In genomic region chr11:76997916-76998704, GRCm38 (mm10) we compare ENCODE assay signal across 8 mouse cellular contexts. TPM values are rescaled to one million over a fixed set of nuclear protein-coding genes. Genes with fewer than 3 reads are reported as not detected.
DNase-seq lines count a peak whose midpoint lies in the region; ATAC-seq and TF ChIP-seq lines count a peak whose summit lies in the region.

Gene Slc6a4 (plus strand): TSS chr11:76998603.

- WGBS in hindbrain, embryonic 11.5 days: 1% methylated on average over 46 of the region's 52 CpGs
- under 1% methylated on average over 52 of the region's 52 CpGs for WGBS in liver, embryonic 15.5 days (ENCODE audit: insufficient replicate concordance)
- WGBS in stomach, embryonic 14.5 days: under 1% methylated on average over 52 of the region's 52 CpGs

- H3K9me3 ChIP-seq in hindbrain, embryonic 11.5 days (ENCODE audit: control insufficient read depth, low read length): no peaks in the 10 kb centered on the region
- no peaks in the 10 kb centered on the region for H3K9me3 ChIP-seq in liver, embryonic 15.5 days (replicated peaks)
- no peaks in the 10 kb centered on the region for H3K9me3 ChIP-seq in stomach, embryonic 14.5 days (ENCODE audit: control insufficient read depth, low read depth, low read length)

- no peak for TF ChIP-seq CTCF in testis, adult 2 months (IDR thresholded peaks at IDR 0.05; ENCODE audit: control insufficient read depth, insufficient read depth, insufficient replicate concordance, low read depth, low read length)
- no peak for TF ChIP-seq CTCF in cortical plate, adult 2 months (IDR thresholded peaks at IDR 0.05; ENCODE audit: extremely low read depth, insufficient read depth, low read length)

- DNase-seq in testis, postnatal 10 days (ENCODE audit: low spot score): no peak
- DNase-seq in hindbrain, embryonic 11.5 days (ENCODE audit: low spot score): peak; percentile 71
- DNase-seq in frontal cortex, postnatal 25 days (ENCODE audit: low spot score in 2 of 2): no peak
- DNase-seq in cerebellum, adult 11 months: no peak

- H3K4me1 ChIP-seq in testis, adult 2 months (ENCODE audit: control insufficient read depth, insufficient read depth, low read length): peaks cover 22% of the 10 kb centered on the region
- H3K4me1 ChIP-seq in cortical plate, adult 2 months (ENCODE audit: control insufficient read depth, insufficient read depth, low read length): peaks cover 3% of the 10 kb centered on the region; the same call in 1 of the 2 replicates
- H3K4me1 ChIP-seq in hindbrain, embryonic 11.5 days (replicated peaks; ENCODE audit: control insufficient read depth, insufficient read depth, low read length): no peaks in the 10 kb centered on the region; the same call in 1 of the 2 replicates
- peaks cover 24% of the 10 kb centered on the region for H3K4me1 ChIP-seq in liver, embryonic 15.5 days (replicated peaks)
- H3K4me1 ChIP-seq in stomach, embryonic 14.5 days (ENCODE audit: control insufficient read depth, insufficient read depth, low read length): peaks cover 13% of the 10 kb centered on the region

- H3K36me3 ChIP-seq in testis, adult 2 months (ENCODE audit: control insufficient read depth, insufficient read depth, low read length): no peaks in the 10 kb centered on the region
- H3K36me3 ChIP-seq in hindbrain, embryonic 11.5 days (ENCODE audit: control insufficient read depth, insufficient read depth, low read length): no peaks in the 10 kb centered on the region
- no peaks in the 10 kb centered on the region for H3K36me3 ChIP-seq in liver, embryonic 15.5 days (replicated peaks)
- no peaks in the 10 kb centered on the region for H3K36me3 ChIP-seq in stomach, embryonic 14.5 days (ENCODE audit: control insufficient read depth, insufficient read depth, low read length)

- no peak for TF ChIP-seq POLR2A in testis, adult 2 months (IDR thresholded peaks at IDR 0.05; ENCODE audit: control insufficient read depth, low read depth, low read length)
- no peak for TF ChIP-seq POLR2A in cortical plate, adult 2 months (IDR thresholded peaks at IDR 0.05; ENCODE audit: extremely low read depth, insufficient read depth, low read length)

- no peak within 1 kb of the TSS for H3K9ac ChIP-seq in hindbrain, embryonic 11.5 days (ENCODE audit: low read depth, low read length)
- H3K9ac ChIP-seq in liver, embryonic 15.5 days: no peak within 1 kb of the TSS
- H3K9ac ChIP-seq in stomach, embryonic 14.5 days (replicated peaks; ENCODE audit: low read depth, low read length): no peak within 1 kb of the TSS; the same call in 1 of the 2 replicates

- peak within 1 kb of the TSS; percentile 68 for H3K4me2 ChIP-seq in hindbrain, embryonic 11.5 days (replicated peaks; ENCODE audit: low read depth, low read length)
- H3K4me2 ChIP-seq in liver, embryonic 15.5 days: peak within 1 kb of the TSS; percentile 70
- H3K4me2 ChIP-seq in stomach, embryonic 14.5 days (replicated peaks; ENCODE audit: low read depth, low read length): peak within 1 kb of the TSS; percentile 85

- H3K27ac ChIP-seq in testis, adult 2 months (ENCODE audit: control insufficient read depth, insufficient read depth, low read depth, low read length): no peak within 1 kb of the TSS
- H3K27ac ChIP-seq in cortical plate, adult 2 months (ENCODE audit: insufficient read depth, low read length): no peak within 1 kb of the TSS
- no peak within 1 kb of the TSS for H3K27ac ChIP-seq in hindbrain, embryonic 11.5 days (ENCODE audit: low read depth, low read length)
- H3K27ac ChIP-seq in liver, embryonic 15.5 days (replicated peaks): no peak within 1 kb of the TSS
- H3K27ac ChIP-seq in stomach, embryonic 14.5 days (ENCODE audit: low read length): no peak within 1 kb of the TSS

- no peak for ATAC-seq in hindbrain, embryonic 11.5 days (ENCODE audit: low FRiP score)
- no peak for ATAC-seq in liver, embryonic 15.5 days (ENCODE audit: insufficient read depth)
- no peak for ATAC-seq in stomach, embryonic 14.5 days (ENCODE audit: insufficient number of reproducible peaks, insufficient read depth, low FRiP score, low read depth)

- peak within 1 kb of the TSS; percentile 50 for H3K4me3 ChIP-seq in testis, adult 2 months (ENCODE audit: control insufficient read depth, low read depth, low read length)
- H3K4me3 ChIP-seq in cortical plate, adult 2 months (ENCODE audit: insufficient read depth, low read length): peak within 1 kb of the TSS; percentile 31
- peak within 1 kb of the TSS; percentile 37 for H3K4me3 ChIP-seq in hindbrain, embryonic 11.5 days (ENCODE audit: low read depth, low read length)
- peak within 1 kb of the TSS; percentile 51 for H3K4me3 ChIP-seq in liver, embryonic 15.5 days (replicated peaks)
- H3K4me3 ChIP-seq in stomach, embryonic 14.5 days (ENCODE audit: low read depth, low read length): peak within 1 kb of the TSS; percentile 39

- 0 out of 2 replicates have a peak, but pooled peaks cover 2% of the 10 kb centered on the region for H3K27me3 ChIP-seq in testis, adult 2 months (ENCODE audit: control insufficient read depth, insufficient read depth, low read length)
- H3K27me3 ChIP-seq in hindbrain, embryonic 11.5 days (ENCODE audit: control insufficient read depth, insufficient read depth, low read length): peaks cover 37% of the 10 kb centered on the region
- H3K27me3 ChIP-seq in liver, embryonic 15.5 days: peaks cover 85% of the 10 kb centered on the region
- 0 out of 2 replicates have a peak, but pooled peaks cover 18% of the 10 kb centered on the region for H3K27me3 ChIP-seq in stomach, embryonic 14.5 days (ENCODE audit: control insufficient read depth, insufficient read depth, low read length)

RNA-seq across cellular contexts. Expression of gene Slc6a4, which starts in this region (rescaled TPM):
- polyA plus RNA-seq in testis, adult 2 months (2012; rRNA removed): 1.0 and 1.7 TPM in 2 replicates
- polyA plus RNA-seq in cortical plate, adult 2 months (2012; rRNA removed): 0.04 TPM in 1 of 2 replicates, not detected in the other
- 0.77 and 2.0 TPM in 2 replicates for polyA plus RNA-seq in hindbrain, embryonic 11.5 days (2014; fragmentation: Nextera tagmentation; extraction: Ambion mirVana)
- 2.1 and 2.4 TPM in 2 replicates for polyA plus RNA-seq in liver, embryonic 15.5 days (2015; fragmentation: Nextera tagmentation; extraction: Ambion mirVana)
- 0.74 and 0.77 TPM in 2 replicates for polyA plus RNA-seq in stomach, embryonic 14.5 days (2014; fragmentation: Nextera tagmentation; extraction: Ambion mirVana)
